Comparison of ENCODE assay signal across 35 mouse cellular contexts in the genomic region with DNA sequence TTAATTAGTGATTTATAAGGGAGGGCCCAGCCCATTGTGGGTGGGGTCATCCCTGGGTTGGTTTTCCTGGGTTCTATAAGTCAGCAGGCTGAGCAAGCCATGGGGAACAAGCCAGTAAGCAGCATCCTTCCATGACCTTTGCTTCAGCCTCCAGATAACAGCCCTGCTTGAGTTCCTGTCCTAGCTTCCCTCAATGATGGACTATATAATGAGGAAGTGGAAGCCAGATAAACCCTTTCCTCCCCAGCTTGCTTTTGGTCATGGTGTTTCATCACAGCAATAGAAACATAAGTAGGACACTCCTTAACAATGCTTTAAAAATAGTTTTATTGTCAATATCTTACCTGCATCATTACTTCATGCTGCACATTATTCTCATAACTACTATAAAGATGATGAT.
"Had no signal": no experiment of that assay in that cellular context is flagged by ENCODE, and none has a peak within 500 bp of the region (broad histone marks: within the 10 kb centered on the region; RNA-seq: fewer than 3 reads in every experiment).

No protein-coding gene starts in this region.

- DNase-seq: heart, postnatal 10 days; heart, postnatal 14 days; heart, postnatal 36 days; heart, postnatal 4 days; kidney, adult 11 months; kidney, adult 18-20 months; kidney, adult 2 months; kidney, adult 8-10 months; kidney, adult 9 months; kidney, postnatal 10 days; kidney, postnatal 14 days; kidney, postnatal 25 days; kidney, postnatal 36 days; kidney, postnatal 4 days; layer of hippocampus, adult 9-11 months; layer of hippocampus, postnatal 36 days had no signal

- H3K4me2 ChIP-seq: heart, embryonic 11.5 days; heart, embryonic 12.5 days; heart, embryonic 13.5 days; heart, embryonic 15.5 days; hindbrain, embryonic 12.5 days; hindbrain, embryonic 13.5 days; hindbrain, embryonic 14.5 days; hindbrain, embryonic 15.5 days; intestine, embryonic 15.5 days; kidney, embryonic 15.5 days had no signal

- H3K4me1 ChIP-seq: heart, embryonic 15.5 days; hindbrain, embryonic 10.5 days; hindbrain, embryonic 12.5 days; hindbrain, embryonic 13.5 days; hindbrain, embryonic 15.5 days; intestine, embryonic 15.5 days; kidney, embryonic 15.5 days had no signal

- H3K36me3 ChIP-seq: intestine, embryonic 15.5 days had no signal

- H3K27me3 ChIP-seq: heart, embryonic 12.5 days; heart, embryonic 13.5 days; heart, embryonic 15.5 days; hindbrain, embryonic 12.5 days; hindbrain, embryonic 13.5 days; hindbrain, embryonic 15.5 days; intestine, embryonic 15.5 days; kidney, embryonic 15.5 days had no signal

- H3K27ac ChIP-seq: heart, embryonic 15.5 days; hindbrain, embryonic 10.5 days; hindbrain, embryonic 12.5 days; hindbrain, embryonic 13.5 days; hindbrain, embryonic 14.5 days; hindbrain, embryonic 15.5 days; hindbrain, postnatal 0 days; intestine, embryonic 15.5 days; kidney, embryonic 15.5 days; kidney, postnatal 0 days; layer of hippocampus, adult 2 months; left cerebral cortex, adult 2 months had no signal

- ATAC-seq: hindbrain, embryonic 16.5 days; hindbrain, postnatal 0 days; inflammation-experienced regulatory T-cells, adult 6 months; intestine, embryonic 15.5 days; intestine, embryonic 16.5 days; intestine, postnatal 0 days had no signal

- H3K4me3 ChIP-seq: heart, embryonic 12.5 days; heart, embryonic 13.5 days; heart, embryonic 15.5 days; hindbrain, embryonic 10.5 days; hindbrain, embryonic 12.5 days; hindbrain, embryonic 13.5 days; hindbrain, embryonic 15.5 days; intestine, embryonic 15.5 days; kidney, embryonic 15.5 days; layer of hippocampus, adult 2 months; left cerebral cortex, adult 2 months had no signal

- H3K9me3 ChIP-seq: heart, embryonic 12.5 days; heart, embryonic 13.5 days; heart, embryonic 15.5 days; hindbrain, embryonic 10.5 days; hindbrain, embryonic 12.5 days; hindbrain, embryonic 13.5 days; hindbrain, embryonic 15.5 days; intestine, embryonic 15.5 days; kidney, embryonic 15.5 days had no signal

- H3K9ac ChIP-seq: heart, embryonic 12.5 days; heart, embryonic 13.5 days; heart, embryonic 15.5 days; hindbrain, embryonic 12.5 days; hindbrain, embryonic 13.5 days; hindbrain, embryonic 14.5 days; hindbrain, embryonic 15.5 days; intestine, embryonic 15.5 days; kidney, embryonic 15.5 days had no signal
